Mouse (Mus musculus) small intestine, adult 2 months (tissue): Measurements from ENCODE around the gene Tpm3.

Source experiments
- CTCF ChIP-seq: fragments of 200-500 bp; IDR thresholded peaks from 2 replicates; pipeline ENCODE4 v1.5.1; 2012; ENCODE audit warnings: low read depth, mild to moderate bottlenecking, control low read depth, inconsistent platforms, low read length, moderate library complexity, mixed read lengths; ENCODE audit not compliant: insufficient replicate concordance, insufficient read length; ENCODE audit errors: extremely low read depth
- POLR2A ChIP-seq: fragments of 200-500 bp; IDR thresholded peaks from 2 replicates; pipeline ENCODE4 v1.6.1; 2012; ENCODE audit warnings: low read depth, mild to moderate bottlenecking, control low read depth, inconsistent platforms, low read length, moderate library complexity

- TF ChIP-seq POLR2A (no peak), CTCF (0 out of 2 replicates have a peak, but pooled peaks have one; percentile 16)
Measured at GRCm38 (mm10) chr3:90076921-90077716, 4.7 kb downstream of the Tpm3 start.
